Mouse (Mus musculus): Measurements from ENCODE around the gene Tmc1.

The Tmc1 gene

GRCm38 (mm10) chr19:20953874-20954273 is at the start of gene Tmc1:
TSS of gene Tmc1 (minus strand) at chr19:20954202.
- DNase-seq, result no peak

DNA sequence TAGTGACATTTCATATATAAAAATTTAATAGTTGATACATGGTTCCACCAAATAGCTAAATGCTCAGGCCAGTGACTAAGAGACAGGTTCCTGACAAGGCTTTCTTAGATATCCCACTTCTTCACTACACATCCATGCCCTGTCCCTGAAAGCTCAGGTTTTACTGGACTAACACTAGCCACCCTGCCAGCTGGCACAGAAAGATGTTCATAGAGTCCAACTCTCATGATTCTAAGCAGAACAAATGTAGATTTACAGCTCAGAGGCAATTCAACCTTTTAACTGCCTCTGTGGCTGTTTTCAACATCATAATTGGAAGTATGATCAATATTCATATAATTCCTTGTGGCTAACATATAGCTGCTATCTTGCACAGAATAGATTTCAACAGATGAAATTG is 47.5 kb upstream of the Tmc1 start:
- DNase-seq, result peak in 1 of 2 experiments; percentile 7

DNA sequence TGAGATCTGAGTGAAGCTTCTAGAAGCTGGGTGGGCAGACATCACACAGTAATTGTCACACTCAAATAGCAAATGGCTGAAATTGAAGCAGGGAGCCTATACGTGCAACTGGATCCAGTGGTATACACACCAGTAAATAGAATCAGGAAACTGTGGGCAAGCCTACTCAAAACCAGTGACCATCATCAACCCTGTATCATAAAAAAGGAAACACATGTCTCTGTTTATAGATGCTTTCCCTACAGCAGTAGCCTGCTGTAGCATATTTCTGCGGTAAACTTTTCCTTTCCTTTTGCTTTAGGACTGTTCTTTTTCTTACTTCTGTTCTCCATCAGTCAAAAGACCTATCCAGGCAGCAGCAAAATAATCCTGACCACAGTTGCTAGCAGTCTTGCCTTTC is 25.2 kb upstream of the Tmc1 start:
- no peak for DNase-seq

DNA sequence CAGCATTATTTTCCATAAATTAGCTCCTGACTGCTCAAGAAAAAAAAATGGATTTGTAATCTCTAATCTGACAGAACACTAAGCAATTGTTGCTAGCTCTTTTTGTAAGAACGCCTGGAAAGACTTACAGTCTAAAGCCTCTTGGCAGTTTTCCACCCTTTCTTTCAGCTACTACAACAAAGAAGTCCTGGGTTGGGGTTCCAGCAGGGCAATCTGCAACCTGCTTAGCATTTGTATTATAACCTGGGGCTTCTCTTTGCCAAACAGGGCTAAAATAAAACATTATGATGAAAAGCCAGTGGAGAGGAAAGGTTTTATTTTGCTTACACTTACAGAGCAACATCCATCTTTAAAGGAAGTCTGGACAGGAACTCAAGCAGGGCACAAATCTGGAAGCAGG is 24.1 kb upstream of the Tmc1 start:
- DNase-seq, result no peak

- DNase-seq, result no peak
Measured at GRCm38 (mm10) chr19:20971926-20972325, 17.9 kb upstream of the Tmc1 start.

DNA sequence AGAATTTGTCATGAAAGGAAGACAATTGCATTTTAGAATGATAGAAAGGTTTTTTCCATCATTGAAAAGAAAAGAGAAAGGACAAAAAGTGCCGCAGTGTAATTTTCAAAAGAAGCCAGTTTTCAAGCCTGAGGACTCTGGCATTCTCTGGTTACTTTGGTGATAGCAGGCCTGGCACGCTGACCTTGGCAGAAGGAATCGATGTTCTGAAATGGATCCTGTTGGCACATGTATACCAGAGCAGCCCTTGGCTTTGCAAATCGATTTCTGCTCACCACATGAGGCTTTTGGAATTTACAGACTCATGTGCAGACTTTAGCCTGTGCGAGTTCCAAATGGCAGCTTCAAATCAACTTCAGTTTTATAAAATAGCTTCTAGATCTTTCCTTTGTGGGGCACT is 813 bp upstream of the Tmc1 start:
- DNase-seq, result peak; percentile 3 to 6

- DNase-seq, result no peak
Measured at GRCm38 (mm10) chr19:20944446-20944845, 9.6 kb downstream of the Tmc1 start.

- DNase-seq, result no peak
Measured at GRCm38 (mm10) chr19:20924282-20924681, 29.7 kb downstream of the Tmc1 start.

- DNase-seq, result no peak
Measured at GRCm38 (mm10) chr19:20923336-20924211, 30.4 kb downstream of the Tmc1 start.

DNA sequence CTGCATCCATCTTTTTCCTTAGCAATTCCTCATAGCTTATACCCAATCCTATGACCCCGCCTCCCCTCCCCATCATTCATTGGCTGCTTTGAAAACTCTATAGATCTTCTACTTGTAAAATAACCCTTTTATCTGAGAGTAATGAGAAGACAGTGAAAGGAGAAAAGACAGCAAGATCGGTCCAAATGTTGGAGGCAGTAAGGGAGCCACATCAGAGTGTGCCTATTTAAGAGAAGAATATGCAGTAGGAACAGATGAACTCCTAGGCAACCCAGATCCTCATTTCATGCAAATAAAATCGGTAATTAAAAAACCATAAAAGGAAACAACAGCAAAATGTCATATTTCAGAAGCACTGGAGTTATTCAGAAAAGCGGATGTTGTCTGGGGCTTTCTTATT is 35.8 kb downstream of the Tmc1 start:
- DNase-seq, result no peak

- no peak for DNase-seq
Measured at GRCm38 (mm10) chr19:20915151-20915550, 38.9 kb downstream of the Tmc1 start.

DNA sequence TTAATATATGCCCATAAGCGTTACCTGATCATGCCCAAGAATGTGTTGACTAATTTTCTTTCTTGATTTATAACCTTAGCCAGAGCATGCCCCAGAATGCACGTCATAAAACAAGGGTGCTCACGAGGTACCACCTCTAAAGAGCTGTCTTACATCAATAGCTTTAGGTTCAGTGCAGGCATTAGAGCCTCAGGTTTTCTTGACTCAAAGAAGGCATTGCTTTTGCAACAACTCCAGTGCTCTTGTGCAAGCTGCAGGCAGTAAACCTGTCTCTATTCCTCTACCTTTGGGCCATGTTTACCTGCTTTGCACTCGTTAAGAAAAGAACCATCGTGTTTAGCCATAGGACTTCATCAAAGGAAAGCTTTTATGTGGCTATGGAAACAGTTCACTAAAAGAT is 43.6 kb downstream of the Tmc1 start:
- no peak for DNase-seq

DNA sequence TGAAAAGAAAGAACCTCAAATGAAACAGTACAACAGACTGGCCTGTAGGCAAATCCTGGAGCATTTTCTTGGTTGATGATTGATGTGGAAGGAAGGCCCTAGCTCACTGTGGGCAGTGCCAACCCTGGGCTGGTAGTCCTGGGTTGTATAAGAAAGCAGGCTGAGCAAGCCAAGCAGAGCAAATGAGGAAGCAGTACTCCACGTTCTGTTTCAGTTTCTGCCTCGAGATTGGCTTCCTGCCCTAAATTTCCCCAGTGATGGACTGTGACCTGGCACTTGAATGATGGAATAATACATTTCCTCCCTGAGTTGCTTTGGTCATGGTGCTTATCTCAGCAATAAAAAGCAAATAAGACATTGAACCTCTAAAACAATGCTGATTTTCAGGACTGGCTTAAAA is 72.8 kb downstream of the Tmc1 start:
- DNase-seq, result no peak

- no peak for DNase-seq
Measured at GRCm38 (mm10) chr19:20875881-20876280, 78.1 kb downstream of the Tmc1 start.

- no peak for DNase-seq
Measured at GRCm38 (mm10) chr19:20861779-20862178, 92.2 kb downstream of the Tmc1 start.

- DNase-seq, result no peak
Measured at GRCm38 (mm10) chr19:20860270-20860669, 93.7 kb downstream of the Tmc1 start.

- no peak for DNase-seq
Measured at GRCm38 (mm10) chr19:20857819-20858218, 96.2 kb downstream of the Tmc1 start.

- DNase-seq, result no peak
Measured at GRCm38 (mm10) chr19:20848906-20849305, 105.1 kb downstream of the Tmc1 start.

DNA sequence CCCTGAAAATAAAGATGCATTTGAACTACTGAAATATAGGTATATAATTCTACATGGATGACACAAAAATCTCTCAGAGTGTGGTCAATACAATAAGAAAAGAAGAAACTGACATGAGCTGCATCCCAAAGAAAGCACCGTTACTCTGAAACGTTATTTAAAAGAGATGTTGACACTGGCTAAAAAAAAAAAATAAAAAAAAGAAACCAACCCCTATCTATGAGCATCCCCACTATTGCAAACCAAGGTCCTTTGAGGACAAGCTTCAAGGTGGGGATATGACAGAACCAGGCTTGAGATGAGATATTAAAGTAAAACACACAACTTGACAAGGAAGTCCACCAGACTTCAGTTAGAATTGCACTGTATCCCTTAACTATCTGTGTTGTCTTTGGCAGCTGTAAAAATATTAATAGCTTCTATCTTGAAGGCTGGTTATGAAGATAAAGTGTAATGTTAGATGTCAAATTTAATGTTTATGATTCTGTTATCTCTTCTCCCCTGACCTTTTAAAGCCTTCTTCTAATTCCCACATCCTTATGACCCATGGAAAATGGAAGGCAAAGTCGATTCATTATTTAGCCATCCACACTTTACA is 106.4 kb downstream of the Tmc1 start:
- no peak for DNase-seq

DNA sequence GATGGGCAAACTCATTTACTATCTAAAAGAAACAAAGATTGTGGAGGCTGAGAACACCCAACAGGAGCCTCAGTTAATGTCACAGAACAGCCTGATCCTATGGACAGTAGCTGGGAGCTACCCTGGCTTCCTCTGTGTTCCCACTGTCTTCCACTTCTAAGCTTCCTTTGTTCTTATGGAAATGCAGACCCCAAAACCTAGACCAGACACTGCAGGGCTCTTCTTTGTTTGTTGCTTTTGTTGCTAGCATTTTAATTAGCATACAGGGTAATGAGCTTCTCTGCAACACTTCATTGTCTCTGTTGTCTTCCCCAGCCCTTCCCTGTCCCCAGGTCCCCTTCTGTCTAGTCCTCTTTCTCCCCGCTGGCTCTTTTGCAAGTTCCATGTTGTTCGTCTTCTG is 116.6 kb downstream of the Tmc1 start:
- no peak for DNase-seq

- DNase-seq, result no peak
Measured at GRCm38 (mm10) chr19:20836055-20836845, 117.8 kb downstream of the Tmc1 start.

GRCm38 (mm10) chr19:20834895-20835294 is 119.1 kb downstream of the Tmc1 start:
- no peak for DNase-seq

GRCm38 (mm10) chr19:20799460-20799859 is 154.5 kb downstream of the Tmc1 start:
- no peak for DNase-seq
